Mouse (Mus musculus) bone marrow, adult 2 months (tissue): ENCODE results near the gene Ece1.

Experiments
- CTCF ChIP-seq: fragments of 200-500 bp; IDR thresholded peaks from 2 replicates; pipeline ENCODE4 v1.5.1; 2011; ENCODE audit warnings: low read length, control low read depth; ENCODE audit not compliant: control insufficient read depth, insufficient read depth
- POLR2A ChIP-seq: fragments of 200-500 bp; IDR thresholded peaks from 2 replicates; pipeline ENCODE4 v1.6.1; 2011; ENCODE audit warnings: low read depth, mild to moderate bottlenecking, control low read depth, low read length, borderline replicate concordance; ENCODE audit not compliant: control insufficient read depth

GRCm38 (mm10) chr4:137820721-137821120 is 41.3 kb upstream of the Ece1 start:
- no peak for TF ChIP-seq POLR2A
- no peak for TF ChIP-seq CTCF
